Mouse (Mus musculus): ENCODE measurements around the gene Olfr527. TPM values are rescaled to one million over a fixed set of nuclear protein-coding genes. Genes with fewer than 3 reads are reported as not detected.

Gene Olfr527
- polyA plus RNA-seq (2015; fragmentation: Illumina TruSeq; extraction: RNeasy Lipid Tissue Mini Kit (QIAGEN cat#74804); ENCODE audit: insufficient read depth, low read depth, low replicate concordance): not detected

GRCm38 (mm10) chr7:140333717-140334116, at the start of gene Olfr527:
Gene Olfr527, plus strand, starts transcription at chr7:140334017.

DNA sequence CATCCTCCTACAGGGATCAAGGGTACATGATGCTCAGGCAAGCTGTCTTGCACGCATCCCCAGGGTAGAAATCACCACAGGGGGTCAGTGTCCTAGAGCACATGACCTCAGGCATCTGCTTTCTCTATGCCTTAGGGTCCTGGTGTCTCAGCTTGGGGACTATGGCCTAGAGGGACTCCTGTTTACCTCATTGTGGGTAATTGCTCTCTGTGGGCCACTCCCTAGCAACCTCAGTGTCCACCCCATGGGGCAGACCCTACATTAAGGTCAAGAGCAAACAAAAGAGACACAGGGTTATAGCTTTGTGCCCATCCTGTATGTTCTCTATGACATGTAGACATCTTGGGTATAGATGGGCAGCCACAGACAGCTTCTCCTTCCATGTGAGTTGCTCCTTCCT, 13.3 kb upstream of the Olfr527 start, which contains the start of gene Olfr525:
Olfr525 (plus strand) TSS at position 301 of the 400 bp plus-strand sequence.

DNA sequence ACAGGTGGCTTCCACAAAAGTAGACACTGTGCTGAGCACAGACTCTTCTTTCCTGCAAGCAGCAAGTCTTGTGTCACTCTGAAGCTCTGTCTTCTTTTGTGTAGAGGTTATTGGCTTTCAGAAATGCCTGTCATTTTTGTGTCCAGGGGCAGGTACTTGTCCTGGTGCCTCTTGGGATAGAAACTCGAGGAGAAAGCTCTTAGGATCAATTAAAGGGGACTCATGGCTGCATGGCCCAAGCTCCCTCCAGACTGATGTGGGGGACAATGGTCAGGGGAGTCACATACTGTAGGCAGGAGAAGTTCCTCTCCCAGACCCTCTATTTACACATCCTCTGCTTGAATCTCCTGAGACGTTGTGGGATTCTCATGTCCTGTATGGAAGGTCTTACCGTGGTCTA, 27.8 kb downstream of the Olfr527 start, which contains the start of gene Olfr60:
Olfr60 (minus strand) TSS at position 101 of the 400 bp plus-strand sequence.

DNA sequence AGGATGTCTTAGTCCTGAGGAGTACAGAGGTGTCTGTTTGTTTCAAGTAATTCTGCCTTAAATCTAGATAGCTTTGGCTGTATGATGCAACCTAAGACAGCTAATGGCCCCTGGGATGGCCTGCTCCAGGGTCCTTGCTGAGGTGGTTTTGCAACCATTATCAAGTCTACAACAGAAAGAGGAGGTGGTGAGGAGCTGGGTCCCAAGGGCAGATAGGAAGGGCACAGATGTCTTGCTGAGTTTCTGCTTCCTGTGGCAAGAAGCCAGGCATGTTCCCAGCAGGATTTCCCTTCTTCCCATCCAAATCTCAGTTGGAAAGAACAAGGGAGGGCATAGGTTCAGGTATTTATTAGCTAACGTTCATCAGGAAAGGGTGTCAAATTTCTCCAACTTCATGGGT, 42.4 kb downstream of the Olfr527 start, which contains the start of gene Olfr530:
Olfr530 (minus strand) TSS at position 101 of the 400 bp plus-strand sequence.

Other genes starting within 250 kb of the Olfr527 start
- gene Prap1, start 240.6 kb upstream of the Olfr527 start, polyA plus RNA-seq (2015; fragmentation: Illumina TruSeq; extraction: RNeasy Lipid Tissue Mini Kit (QIAGEN cat#74804); ENCODE audit: insufficient read depth, low read depth, low replicate concordance): not detected
- 41.4 TPM for gene Fuom, start 231.6 kb upstream of the Olfr527 start, polyA plus RNA-seq (2015; fragmentation: Illumina TruSeq; extraction: RNeasy Lipid Tissue Mini Kit (QIAGEN cat#74804); ENCODE audit: insufficient read depth, low read depth, low replicate concordance)
- 3.7 TPM for gene Paox, start 218.2 kb upstream of the Olfr527 start, polyA plus RNA-seq (2015; fragmentation: Illumina TruSeq; extraction: RNeasy Lipid Tissue Mini Kit (QIAGEN cat#74804); ENCODE audit: insufficient read depth, low read depth, low replicate concordance)
- gene Echs1, start 217.5 kb upstream of the Olfr527 start, polyA plus RNA-seq (2015; fragmentation: Illumina TruSeq; extraction: RNeasy Lipid Tissue Mini Kit (QIAGEN cat#74804); ENCODE audit: insufficient read depth, low read depth, low replicate concordance): 20.1 TPM
- 4.7 TPM for gene Mtg1, start 196.5 kb upstream of the Olfr527 start, polyA plus RNA-seq (2015; fragmentation: Illumina TruSeq; extraction: RNeasy Lipid Tissue Mini Kit (QIAGEN cat#74804); ENCODE audit: insufficient read depth, low read depth, low replicate concordance)
- 0.39 TPM for gene Sprn, start 179.1 kb upstream of the Olfr527 start, polyA plus RNA-seq (2015; fragmentation: Illumina TruSeq; extraction: RNeasy Lipid Tissue Mini Kit (QIAGEN cat#74804); ENCODE audit: insufficient read depth, low read depth, low replicate concordance)
- gene Olfr522, start 169.3 kb upstream of the Olfr527 start, polyA plus RNA-seq (2015; fragmentation: Illumina TruSeq; extraction: RNeasy Lipid Tissue Mini Kit (QIAGEN cat#74804); ENCODE audit: insufficient read depth, low read depth, low replicate concordance): not detected
- gene Olfr523, start 160.8 kb upstream of the Olfr527 start, polyA plus RNA-seq (2015; fragmentation: Illumina TruSeq; extraction: RNeasy Lipid Tissue Mini Kit (QIAGEN cat#74804); ENCODE audit: insufficient read depth, low read depth, low replicate concordance): not detected
- not detected for gene Olfr524, start 128.1 kb upstream of the Olfr527 start, polyA plus RNA-seq (2015; fragmentation: Illumina TruSeq; extraction: RNeasy Lipid Tissue Mini Kit (QIAGEN cat#74804); ENCODE audit: insufficient read depth, low read depth, low replicate concordance)
- not detected for gene Cd163l1, start 115.8 kb upstream of the Olfr527 start, polyA plus RNA-seq (2015; fragmentation: Illumina TruSeq; extraction: RNeasy Lipid Tissue Mini Kit (QIAGEN cat#74804); ENCODE audit: insufficient read depth, low read depth, low replicate concordance)
- not detected for gene 5830411N06Rik, start 86.7 kb upstream of the Olfr527 start, polyA plus RNA-seq (2015; fragmentation: Illumina TruSeq; extraction: RNeasy Lipid Tissue Mini Kit (QIAGEN cat#74804); ENCODE audit: insufficient read depth, low read depth, low replicate concordance)
- not detected for gene Olfr525, start 13.2 kb upstream of the Olfr527 start, polyA plus RNA-seq (2015; fragmentation: Illumina TruSeq; extraction: RNeasy Lipid Tissue Mini Kit (QIAGEN cat#74804); ENCODE audit: insufficient read depth, low read depth, low replicate concordance)
- gene Olfr60, start 27.7 kb downstream of the Olfr527 start, polyA plus RNA-seq (2015; fragmentation: Illumina TruSeq; extraction: RNeasy Lipid Tissue Mini Kit (QIAGEN cat#74804); ENCODE audit: insufficient read depth, low read depth, low replicate concordance): not detected
- gene Olfr530, start 42.3 kb downstream of the Olfr527 start, polyA plus RNA-seq (2015; fragmentation: Illumina TruSeq; extraction: RNeasy Lipid Tissue Mini Kit (QIAGEN cat#74804); ENCODE audit: insufficient read depth, low read depth, low replicate concordance): not detected
- gene Olfr531, start 68.9 kb downstream of the Olfr527 start, polyA plus RNA-seq (2015; fragmentation: Illumina TruSeq; extraction: RNeasy Lipid Tissue Mini Kit (QIAGEN cat#74804); ENCODE audit: insufficient read depth, low read depth, low replicate concordance): not detected
- not detected for gene Olfr532, start 87.6 kb downstream of the Olfr527 start, polyA plus RNA-seq (2015; fragmentation: Illumina TruSeq; extraction: RNeasy Lipid Tissue Mini Kit (QIAGEN cat#74804); ENCODE audit: insufficient read depth, low read depth, low replicate concordance)
- not detected for gene Olfr533, start 129.4 kb downstream of the Olfr527 start, polyA plus RNA-seq (2015; fragmentation: Illumina TruSeq; extraction: RNeasy Lipid Tissue Mini Kit (QIAGEN cat#74804); ENCODE audit: insufficient read depth, low read depth, low replicate concordance)
- not detected for gene Olfr535, start 150.2 kb downstream of the Olfr527 start, polyA plus RNA-seq (2015; fragmentation: Illumina TruSeq; extraction: RNeasy Lipid Tissue Mini Kit (QIAGEN cat#74804); ENCODE audit: insufficient read depth, low read depth, low replicate concordance)
- not detected for gene Olfr536, start 173.4 kb downstream of the Olfr527 start, polyA plus RNA-seq (2015; fragmentation: Illumina TruSeq; extraction: RNeasy Lipid Tissue Mini Kit (QIAGEN cat#74804); ENCODE audit: insufficient read depth, low read depth, low replicate concordance)
- gene Olfr538, start 233.9 kb downstream of the Olfr527 start, polyA plus RNA-seq (2015; fragmentation: Illumina TruSeq; extraction: RNeasy Lipid Tissue Mini Kit (QIAGEN cat#74804); ENCODE audit: insufficient read depth, low read depth, low replicate concordance): not detected

All from pancreas, adult 10 weeks (tissue).